Mouse (Mus musculus) hindbrain, embryonic 15.5 days (tissue): ENCODE measurements around the gene Ap3s2. TPM values are rescaled to one million over a fixed set of nuclear protein-coding genes. Genes with fewer than 3 reads are reported as not detected.

Source experiments
- ATAC-seq: fragments of 200-750 bp; cut with Nextera tagmentation; 2 replicates; pipeline ENCODE4 v1.8.0; 2017; ENCODE audit warnings: low read depth, moderate number of reproducible peaks, moderate TSS enrichment; ENCODE audit not compliant: low FRiP score
- H3K27ac ChIP-seq: fragments of 300-500 bp; sonication (generic); replicated peaks from 2 replicates; pipeline ENCODE4 v1.5.1; 2015; ENCODE audit warnings: mild to moderate bottlenecking, inconsistent platforms
- H3K27me3 ChIP-seq: fragments of 300-500 bp; sonication (generic); 2 replicates; pipeline ENCODE4 v1.6.1; 2015; ENCODE audit warnings: control low read depth, inconsistent platforms
- H3K36me3 ChIP-seq: fragments of 300-500 bp; sonication (generic); 2 replicates; pipeline ENCODE4 v1.6.1; 2015; ENCODE audit warnings: control low read depth, inconsistent platforms
- H3K4me1 ChIP-seq: fragments of 300-500 bp; sonication (generic); replicated peaks from 2 replicates; pipeline ENCODE4 v1.6.1; 2015; ENCODE audit warnings: control low read depth, inconsistent platforms
- H3K4me2 ChIP-seq: fragments of 300-500 bp; sonication (generic); 2 replicates; pipeline ENCODE4 v1.6.1; 2015; ENCODE audit warnings: moderate library complexity, mild to moderate bottlenecking, inconsistent platforms
- H3K4me3 ChIP-seq: fragments of 300-500 bp; sonication (generic); 2 replicates; pipeline ENCODE4 v1.5.1; 2015; ENCODE audit warnings: mild to moderate bottlenecking, inconsistent platforms
- H3K9ac ChIP-seq: fragments of 300-500 bp; sonication (generic); 2 replicates; pipeline ENCODE4 v1.6.1; 2015; ENCODE audit warnings: inconsistent platforms
- H3K9me3 ChIP-seq: fragments of 300-500 bp; sonication (generic); 2 replicates; pipeline ENCODE4 v1.6.1; 2016; ENCODE audit warnings: control low read depth, inconsistent platforms
- WGBS: fragments of 180-500 bp; shearing (Covaris S2); methylation state at CpG from one replicate; pipeline ENCODE4 v1.1.7; 2015; 5-methylcytosine and 5-hydroxymethylcytosine counted together
- polyA plus RNA-seq: library from polyadenylated mRNA; unstranded; fragments of >200 nt; fragmentation: Nextera tagmentation; extraction: Ambion mirVana; gene quantifications from 2 replicates; pipeline ENCODE4 v1.2.1, GENCODE M21; 2015

Gene Ap3s2
- polyA plus RNA-seq, result 42.0 and 43.4 TPM in 2 replicates

- WGBS, result 1% methylated on average over 34 of the region's 34 CpGs
- Histone ChIP-seq H3K27ac (peak within 1 kb of the TSS; percentile 92), H3K4me1 (peaks cover 26% of the 10 kb centered on the region)
These were observed at the start of gene Ap3s2 for GRCm38 (mm10) chr7:79920344-79920983. Gene Ap3s2, minus strand, starts transcription at chr7:79920649.

GRCm38 (mm10) chr7:79968326-79968725 lies 47.9 kb upstream of the Ap3s2 start:
- H3K27me3 ChIP-seq, result no peaks in the 10 kb centered on the region; the same call in 1 of the 2 replicates
- no peak for ATAC-seq
- H3K36me3 ChIP-seq, result no peaks in the 10 kb centered on the region
- H3K4me1 ChIP-seq, result no peaks in the 10 kb centered on the region
- H3K4me3 ChIP-seq, result no peak overlapping the region
- no peaks in the 10 kb centered on the region for H3K9me3 ChIP-seq
- no peak overlapping the region for H3K27ac ChIP-seq
- 85% methylated on average over 6 of the region's 6 CpGs for WGBS
- no peak overlapping the region for H3K4me2 ChIP-seq
- H3K9ac ChIP-seq, result no peak overlapping the region

More at GRCm38 (mm10) chr7:79920344-79920983, at the start of gene Ap3s2:
- Histone ChIP-seq H3K9me3 (no peaks in the 10 kb centered on the region), H3K9ac (peak within 1 kb of the TSS; percentile 80), H3K36me3 (0 out of 2 replicates have a peak, but pooled peaks cover 2% of the 10 kb centered on the region), H3K27me3 (no peaks in the 10 kb centered on the region), H3K4me2 (peak within 1 kb of the TSS; percentile 63), H3K4me3 (peak within 1 kb of the TSS; percentile 92)
- peak; percentile 97 for ATAC-seq

GRCm38 (mm10) chr7:79961600-79961999 lies 41.2 kb upstream of the Ap3s2 start:
- no peaks in the 10 kb centered on the region for H3K4me1 ChIP-seq
- no peaks in the 10 kb centered on the region for H3K9me3 ChIP-seq
- no peaks in the 10 kb centered on the region; the same call in 1 of the 2 replicates for H3K27me3 ChIP-seq
- no peak overlapping the region for H3K27ac ChIP-seq
- no peak overlapping the region for H3K4me3 ChIP-seq
- ATAC-seq, result no peak
- 57% methylated on average over 1 of the region's 1 CpGs for whole genome bisulfite sequencing
- H3K9ac ChIP-seq, result no peak overlapping the region
- H3K36me3 ChIP-seq, result no peaks in the 10 kb centered on the region
- no peak overlapping the region for H3K4me2 ChIP-seq

GRCm38 (mm10) chr7:79956131-79956530 lies 35.7 kb upstream of the Ap3s2 start:
- Histone ChIP-seq H3K4me1 (no peaks in the 10 kb centered on the region), H3K36me3 (no peaks in the 10 kb centered on the region), H3K27ac (no peak overlapping the region), H3K9ac (no peak overlapping the region), H3K4me3 (no peak overlapping the region), H3K27me3 (no peaks in the 10 kb centered on the region), H3K9me3 (no peaks in the 10 kb centered on the region), H3K4me2 (no peak overlapping the region)
- WGBS, result 88% methylated on average over 1 of the region's 1 CpGs
- ATAC-seq, result no peak

- no peaks in the 10 kb centered on the region for H3K27me3 ChIP-seq
- no peaks in the 10 kb centered on the region for H3K36me3 ChIP-seq
- no peaks in the 10 kb centered on the region for H3K9me3 ChIP-seq
- ATAC-seq, result no peak
- H3K4me1 ChIP-seq, result no peaks in the 10 kb centered on the region
- H3K9ac ChIP-seq, result no peak overlapping the region
- H3K27ac ChIP-seq, result no peak overlapping the region
- 100% methylated on average over 1 of the region's 1 CpGs for WGBS
- no peak overlapping the region for H3K4me2 ChIP-seq
- H3K4me3 ChIP-seq, result no peak overlapping the region
These were observed 34.4 kb upstream of the Ap3s2 start for GRCm38 (mm10) chr7:79954890-79955289.

GRCm38 (mm10) chr7:79951038-79951437 lies 30.6 kb upstream of the Ap3s2 start:
- no peak for ATAC-seq

GRCm38 (mm10) chr7:79950236-79950635 lies 29.8 kb upstream of the Ap3s2 start:
- no peaks in the 10 kb centered on the region for H3K36me3 ChIP-seq
- no peaks in the 10 kb centered on the region for H3K27me3 ChIP-seq
- H3K27ac ChIP-seq, result no peak overlapping the region
- ATAC-seq, result no peak
- H3K4me2 ChIP-seq, result no peak overlapping the region
- no peak overlapping the region for H3K4me3 ChIP-seq
- H3K4me1 ChIP-seq, result no peaks in the 10 kb centered on the region
- H3K9ac ChIP-seq, result no peak overlapping the region
- H3K9me3 ChIP-seq, result no peaks in the 10 kb centered on the region
- WGBS, result 84% methylated on average over 6 of the region's 6 CpGs

More at GRCm38 (mm10) chr7:79951038-79951437, 30.6 kb upstream of the Ap3s2 start:
- 71% methylated on average over 3 of the region's 3 CpGs for WGBS
- no peaks in the 10 kb centered on the region for H3K9me3 ChIP-seq
- no peak overlapping the region for H3K27ac ChIP-seq
- no peak overlapping the region for H3K9ac ChIP-seq
- no peak overlapping the region for H3K4me3 ChIP-seq
- H3K4me1 ChIP-seq, result no peaks in the 10 kb centered on the region
- H3K4me2 ChIP-seq, result no peak overlapping the region
- no peaks in the 10 kb centered on the region for H3K36me3 ChIP-seq
- H3K27me3 ChIP-seq, result no peaks in the 10 kb centered on the region

GRCm38 (mm10) chr7:79935511-79936205 lies 15.2 kb upstream of the Ap3s2 start:
- Histone ChIP-seq H3K9ac (peak overlapping the region; percentile 56), H3K36me3 (no peaks in the 10 kb centered on the region), H3K27ac (peak overlapping the region; percentile 59; the same call in 1 of the 2 replicates), H3K4me2 (peak overlapping the region; percentile 65), H3K4me3 (peak overlapping the region; percentile 49), H3K27me3 (0 out of 2 replicates have a peak, but pooled peaks cover 2% of the 10 kb centered on the region), H3K4me1 (peaks cover 22% of the 10 kb centered on the region), H3K9me3 (no peaks in the 10 kb centered on the region)
- ATAC-seq, result no peak
- WGBS, result 3% methylated on average over 19 of the region's 19 CpGs

- Histone ChIP-seq H3K27ac (peak within 1 kb of the TSS; percentile 59), H3K4me2 (peak within 1 kb of the TSS; percentile 65), H3K4me3 (peak within 1 kb of the TSS; percentile 49), H3K9ac (peak within 1 kb of the TSS; percentile 56), H3K9me3 (no peaks in the 10 kb centered on the region), H3K4me1 (peaks cover 22% of the 10 kb centered on the region), H3K36me3 (no peaks in the 10 kb centered on the region), H3K27me3 (0 out of 2 replicates have a peak, but pooled peaks cover 2% of the 10 kb centered on the region)
- ATAC-seq, result peak; percentile 71
- under 1% methylated on average over 31 of the region's 32 CpGs for WGBS
These were observed 14.5 kb upstream of the Ap3s2 start, which contains the start of gene Arpin for GRCm38 (mm10) chr7:79934862-79935510. Gene Arpin, minus strand, starts transcription at chr7:79935359.

GRCm38 (mm10) chr7:79934461-79934860 lies 14.0 kb upstream of the Ap3s2 start:
- 26% methylated on average over 5 of the region's 5 CpGs for WGBS
- ATAC-seq, result no peak
- H3K4me2 ChIP-seq, result peak overlapping the region; percentile 65
- peaks cover 22% of the 10 kb centered on the region for H3K4me1 ChIP-seq
- H3K36me3 ChIP-seq, result no peaks in the 10 kb centered on the region
- peak overlapping the region; percentile 49 for H3K4me3 ChIP-seq
- H3K27ac ChIP-seq, result peak overlapping the region; percentile 59
- peak overlapping the region; percentile 56 for H3K9ac ChIP-seq
- H3K27me3 ChIP-seq, result 0 out of 2 replicates have a peak, but pooled peaks cover 2% of the 10 kb centered on the region
- no peaks in the 10 kb centered on the region for H3K9me3 ChIP-seq

- Histone ChIP-seq H3K4me1 (no peaks in the 10 kb centered on the region), H3K27ac (no peak overlapping the region), H3K9me3 (no peaks in the 10 kb centered on the region), H3K9ac (no peak overlapping the region), H3K4me2 (no peak overlapping the region), H3K36me3 (peaks cover 11% of the 10 kb centered on the region; the same call in 1 of the 2 replicates), H3K4me3 (no peak overlapping the region), H3K27me3 (no peaks in the 10 kb centered on the region)
- no peak for ATAC-seq
- 56% methylated on average over 2 of the region's 2 CpGs for WGBS
These were observed 8.1 kb upstream of the Ap3s2 start for GRCm38 (mm10) chr7:79928516-79929052.
